Mouse (Mus musculus) liver, adult 2 months (tissue): ENCODE results near the gene Fndc3b. TPM values are rescaled to one million over a fixed set of nuclear protein-coding genes. Genes with fewer than 3 reads are reported as not detected.

ENCODE experiments used
- DNase-seq: peaks from one replicate; pipeline ENCODE4 v3.0.0-alpha.2; 2011; ENCODE audit warnings: low read depth, low spot score; ENCODE audit errors: extremely low read depth
- H3K27ac ChIP-seq: fragments of 200-500 bp; replicated peaks from 2 replicates; pipeline ENCODE4 v1.5.1; 2012; ENCODE audit warnings: low read depth, mild to moderate bottlenecking, control low read depth, inconsistent platforms, low read length; ENCODE audit not compliant: insufficient read depth
- H3K27me3 ChIP-seq: fragments of 200-500 bp; 2 replicates; pipeline ENCODE4 v1.6.1; 2012; ENCODE audit warnings: mild to moderate bottlenecking, moderate library complexity, low read length, inconsistent platforms; ENCODE audit not compliant: control insufficient read depth, insufficient read depth
- H3K36me3 ChIP-seq: fragments of 200-500 bp; 2 replicates; pipeline ENCODE4 v1.6.1; 2012; ENCODE audit warnings: low read length, inconsistent platforms; ENCODE audit not compliant: control insufficient read depth, insufficient read depth
- H3K4me1 ChIP-seq: fragments of 200-500 bp; 2 replicates; pipeline ENCODE4 v1.6.1; 2011; ENCODE audit warnings: low read length; ENCODE audit not compliant: control insufficient read depth, insufficient read depth
- H3K4me3 ChIP-seq: fragments of 200-500 bp; 2 replicates; pipeline ENCODE4 v1.5.1; 2011; ENCODE audit warnings: low read depth, mild to moderate bottlenecking, control low read depth, low read length, moderate library complexity; ENCODE audit not compliant: insufficient read depth
- H3K79me2 ChIP-seq: fragments of 200-500 bp; 2 replicates; pipeline ENCODE4 v1.6.1; 2012; ENCODE audit warnings: inconsistent platforms, mild to moderate bottlenecking, low read length, moderate library complexity; ENCODE audit not compliant: control insufficient read depth, insufficient read depth
- H3K9ac ChIP-seq: fragments of 200-500 bp; 2 replicates; pipeline ENCODE4 v1.6.1; 2012; ENCODE audit warnings: low read depth, mild to moderate bottlenecking, control low read depth, inconsistent platforms, low read length
- CTCF ChIP-seq: fragments of 200-500 bp; IDR thresholded peaks from 2 replicates; pipeline ENCODE4 v1.5.1; 2011; ENCODE audit warnings: low read depth, low read length, control low read depth
- POLR2A ChIP-seq: fragments of 200-500 bp; IDR thresholded peaks from 2 replicates; pipeline ENCODE4 v1.6.1; 2011; ENCODE audit warnings: low read length, control low read depth; ENCODE audit not compliant: insufficient read depth; ENCODE audit errors: extremely low read depth
- WGBS: fragments of 180-500 bp; shearing (Covaris S2); methylation state at CpG from one replicate; pipeline ENCODE4 v1.1.7; 2018; 5-methylcytosine and 5-hydroxymethylcytosine counted together
- polyA plus RNA-seq: library from polyadenylated mRNA; depleted of rRNA; stranded (reverse); fragments of >200 nt; gene quantifications from 2 replicates; pipeline ENCODE4 v1.2.3, GENCODE M21; 2012
- total RNA-seq: library from RNA; depleted of rRNA; stranded (reverse); fragments of >200 nt; gene quantifications from 2 replicates; pipeline ENCODE4 v1.2.3, GENCODE M21; 2014

Fndc3b gene
- total and polyA plus RNA-seq, 2 experiments: 3.3 to 9.4 TPM

DNA sequence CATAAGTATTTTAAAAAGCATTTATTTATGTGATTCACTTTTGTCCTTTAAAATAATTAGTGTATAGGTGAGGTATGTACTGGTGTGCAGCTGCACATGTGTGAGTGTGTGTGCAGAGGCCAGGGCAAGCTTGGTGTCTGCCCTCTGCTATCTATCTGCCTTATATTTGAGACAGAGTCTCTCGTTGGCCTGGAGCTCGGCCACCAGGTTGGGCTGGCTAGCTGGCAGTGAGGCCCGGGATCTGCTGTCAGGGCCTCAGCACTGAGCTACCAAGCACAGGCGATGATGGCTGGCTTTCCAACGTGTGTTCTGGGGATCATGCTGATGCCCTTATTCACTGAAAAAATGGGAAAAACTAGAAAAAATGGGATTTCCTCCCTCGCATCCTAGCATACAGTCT is 216.4 kb downstream of the Fndc3b start:
- no peak overlapping the region for H3K27ac ChIP-seq
- H3K9ac ChIP-seq: no peak overlapping the region
- H3K79me2 ChIP-seq: no peaks in the 10 kb centered on the region
- H3K36me3 ChIP-seq: peaks cover 12% of the 10 kb centered on the region; the same call in 1 of the 2 replicates
- TF ChIP-seq POLR2A: no peak
- TF ChIP-seq CTCF: no peak
- no peak for DNase-seq
- no peak overlapping the region for H3K4me3 ChIP-seq
- WGBS: 84% methylated on average over 6 of the region's 6 CpGs
- H3K4me1 ChIP-seq: peaks cover 7% of the 10 kb centered on the region
- H3K27me3 ChIP-seq: no peaks in the 10 kb centered on the region

DNA sequence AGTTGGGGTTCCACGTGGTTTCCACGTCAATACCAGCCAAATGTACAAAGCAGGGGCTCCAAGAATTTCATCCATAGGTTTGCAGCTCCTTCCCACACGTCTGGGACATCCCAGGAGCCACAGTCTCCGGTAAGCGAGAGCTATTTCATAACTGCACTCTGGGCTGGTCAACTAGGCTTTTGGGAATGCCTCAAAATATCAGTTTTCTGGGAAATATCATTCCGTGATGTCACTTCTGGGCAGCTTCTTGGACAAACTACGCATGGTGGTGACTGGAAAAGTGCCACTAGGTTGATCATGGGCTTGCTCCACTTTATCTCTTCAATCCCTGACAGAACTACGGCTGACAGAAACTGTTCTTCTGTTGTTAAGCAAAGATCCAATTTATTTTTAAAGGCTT is 217.0 kb downstream of the Fndc3b start:
- TF ChIP-seq CTCF (no peak), POLR2A (no peak)
- no peak for DNase-seq
- Histone ChIP-seq H3K79me2 (no peaks in the 10 kb centered on the region), H3K27me3 (no peaks in the 10 kb centered on the region), H3K9ac (no peak overlapping the region), H3K27ac (no peak overlapping the region), H3K4me1 (peaks cover 7% of the 10 kb centered on the region), H3K36me3 (peaks cover 15% of the 10 kb centered on the region; the same call in 1 of the 2 replicates), H3K4me3 (no peak overlapping the region)
- WGBS: 59% methylated on average over 8 of the region's 8 CpGs

DNA sequence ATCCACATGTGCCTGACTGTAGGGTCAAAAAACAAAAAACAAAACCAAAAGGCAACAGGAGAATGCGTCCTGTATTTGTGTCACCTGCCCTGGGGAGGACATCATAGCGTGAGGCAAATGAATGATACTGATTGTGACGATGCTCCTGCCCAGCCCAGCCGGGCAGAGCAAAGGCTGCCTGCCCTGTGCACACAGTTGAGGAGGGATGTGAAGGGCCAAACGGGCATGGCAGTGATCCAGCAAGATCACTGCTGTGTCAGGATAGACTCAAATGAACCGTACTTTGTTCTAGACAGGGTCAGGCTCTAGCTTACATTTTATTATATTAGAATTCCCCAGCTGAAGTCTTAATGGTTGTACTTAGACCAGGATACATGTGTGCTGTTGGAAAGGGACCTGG is 219.3 kb downstream of the Fndc3b start:
- peak; percentile 66 for DNase-seq
- WGBS: 15% methylated on average over 6 of the region's 6 CpGs
- Histone ChIP-seq H3K4me3 (no peak overlapping the region), H3K79me2 (no peaks in the 10 kb centered on the region), H3K36me3 (peaks cover 6% of the 10 kb centered on the region; the same call in 1 of the 2 replicates), H3K4me1 (peaks cover 7% of the 10 kb centered on the region), H3K27ac (no peak overlapping the region), H3K9ac (no peak overlapping the region), H3K27me3 (no peaks in the 10 kb centered on the region)
- TF ChIP-seq CTCF (no peak), POLR2A (no peak)

DNA sequence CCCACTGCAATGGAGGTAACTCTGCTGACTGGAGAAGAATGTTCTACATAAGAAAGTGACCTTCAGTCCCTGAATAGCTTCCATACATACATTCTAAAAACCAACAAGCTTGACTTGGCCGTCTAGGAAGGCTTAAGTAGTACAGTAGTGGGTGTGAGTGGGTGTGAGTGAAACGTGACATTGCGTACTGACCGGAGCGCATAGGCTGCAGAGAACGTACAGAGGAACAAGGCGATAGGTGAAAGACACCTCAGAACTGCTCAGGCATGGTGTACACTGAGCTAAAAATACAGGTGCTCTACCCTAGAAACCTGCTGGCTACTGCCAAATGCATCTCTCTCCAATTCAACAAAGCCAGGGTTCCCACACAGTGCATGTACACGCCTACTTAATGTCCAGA is 219.7 kb downstream of the Fndc3b start:
- Histone ChIP-seq H3K36me3 (peaks cover 6% of the 10 kb centered on the region; the same call in 1 of the 2 replicates), H3K4me3 (no peak overlapping the region), H3K79me2 (no peaks in the 10 kb centered on the region), H3K9ac (no peak overlapping the region), H3K27me3 (no peaks in the 10 kb centered on the region), H3K4me1 (peaks cover 7% of the 10 kb centered on the region), H3K27ac (no peak overlapping the region)
- WGBS: 77% methylated on average over 8 of the region's 8 CpGs
- DNase-seq: no peak
- TF ChIP-seq POLR2A (no peak), CTCF (no peak)

DNA sequence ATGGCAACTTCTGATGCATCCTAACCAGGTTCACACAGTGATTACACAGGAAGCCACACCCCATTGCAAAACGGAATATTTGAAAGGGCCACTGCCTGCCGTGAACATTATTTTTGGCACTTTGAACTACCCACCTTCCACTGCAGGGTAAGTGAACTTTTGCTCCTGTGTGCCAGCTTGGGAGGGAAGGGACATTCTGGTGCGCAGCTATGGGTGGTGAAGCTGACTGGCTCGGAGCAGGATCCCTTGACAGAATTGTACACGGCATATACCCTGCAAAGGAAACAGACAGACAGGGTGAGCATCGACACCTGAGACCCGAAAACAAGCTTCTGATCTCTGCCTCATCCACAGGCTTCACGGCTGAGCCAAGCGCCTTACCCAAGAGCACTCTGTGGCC is 220.2 kb downstream of the Fndc3b start:
- DNase-seq: peak; percentile 82
- no peak overlapping the region for H3K27ac ChIP-seq
- WGBS: 26% methylated on average over 9 of the region's 9 CpGs
- TF ChIP-seq CTCF: no peak
- TF ChIP-seq POLR2A: no peak
- peaks cover 7% of the 10 kb centered on the region for H3K4me1 ChIP-seq
- no peak overlapping the region for H3K9ac ChIP-seq
- H3K36me3 ChIP-seq: peaks cover 6% of the 10 kb centered on the region; the same call in 1 of the 2 replicates
- no peaks in the 10 kb centered on the region for H3K79me2 ChIP-seq
- H3K4me3 ChIP-seq: no peak overlapping the region
- H3K27me3 ChIP-seq: no peaks in the 10 kb centered on the region

DNA sequence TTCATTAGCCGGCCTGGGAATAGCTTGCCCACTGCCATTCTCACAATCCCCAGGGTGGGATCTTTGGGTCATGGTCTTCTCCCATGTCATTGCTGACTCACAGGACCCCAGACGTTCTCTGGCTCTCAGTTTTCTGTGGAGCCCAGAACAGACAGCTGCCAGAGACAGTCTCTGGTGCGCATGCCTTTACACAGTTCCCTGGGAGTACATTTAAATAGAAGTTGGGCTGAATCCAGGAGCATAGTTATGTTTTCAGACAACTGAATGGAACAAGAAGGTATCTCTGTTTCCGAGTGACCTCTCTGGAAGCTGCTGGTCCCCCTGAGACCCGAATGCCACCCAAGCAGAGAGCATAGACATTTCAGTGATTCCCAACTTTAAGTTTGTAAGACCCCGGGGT is 221.6 kb downstream of the Fndc3b start:
- H3K4me1 ChIP-seq: peaks cover 7% of the 10 kb centered on the region
- no peak overlapping the region for H3K9ac ChIP-seq
- WGBS: 86% methylated on average over 6 of the region's 6 CpGs
- H3K79me2 ChIP-seq: no peaks in the 10 kb centered on the region
- H3K36me3 ChIP-seq: peaks cover 6% of the 10 kb centered on the region; the same call in 1 of the 2 replicates
- no peak for DNase-seq
- no peak for TF ChIP-seq CTCF
- no peak for TF ChIP-seq POLR2A
- H3K27ac ChIP-seq: no peak overlapping the region
- H3K4me3 ChIP-seq: no peak overlapping the region
- H3K27me3 ChIP-seq: no peaks in the 10 kb centered on the region
